Mouse (Mus musculus): ENCODE results near the gene Src.
A peak's percentile ranks its signal among the peaks of the same experiment; 100 is the strongest.

Gene Src

DNA sequence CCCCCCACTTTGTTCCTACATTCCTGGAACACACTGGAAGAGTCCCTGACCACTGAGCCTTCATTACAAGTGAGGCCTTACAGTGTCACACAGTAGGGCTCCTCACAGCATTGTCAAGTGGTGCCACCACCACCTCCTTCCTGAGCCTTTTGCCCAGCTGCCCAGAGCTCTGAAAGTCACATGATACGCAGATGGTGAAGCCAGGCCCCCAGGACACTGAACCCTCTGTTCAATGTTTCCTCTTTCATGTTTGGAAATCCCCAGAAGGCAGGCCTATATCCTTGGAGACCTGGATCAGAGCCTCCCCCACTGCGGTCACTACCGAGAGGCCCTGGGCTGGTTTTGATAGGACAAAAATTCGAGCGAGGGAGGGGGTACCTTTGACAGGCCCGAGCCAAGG, 1.0 kb upstream of the Src start:
- no peak for DNase-seq

DNA sequence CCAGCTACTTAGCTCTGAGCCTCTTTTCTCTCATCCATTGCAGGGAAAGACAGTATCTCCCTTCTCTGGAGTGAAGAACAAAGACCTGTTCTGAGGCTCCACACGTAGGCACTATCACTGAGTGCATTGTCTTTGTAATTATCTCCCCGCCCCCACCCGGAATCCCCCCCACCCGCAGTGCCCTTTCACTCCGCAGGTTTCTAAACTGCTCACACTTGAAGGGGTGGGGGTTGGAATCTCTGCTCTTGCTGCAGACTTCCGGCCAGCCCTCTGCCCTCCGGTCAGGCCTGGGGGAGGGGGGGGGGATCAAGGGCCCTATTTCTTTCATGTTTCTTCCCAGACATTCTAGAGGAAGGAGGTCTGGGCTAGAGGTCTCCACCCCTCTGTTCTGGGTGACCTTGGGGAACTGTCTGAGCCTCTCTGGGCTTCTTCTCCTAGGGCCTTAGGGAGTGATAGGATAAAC, 396 bp downstream of the Src start:
- no peak for DNase-seq

DNA sequence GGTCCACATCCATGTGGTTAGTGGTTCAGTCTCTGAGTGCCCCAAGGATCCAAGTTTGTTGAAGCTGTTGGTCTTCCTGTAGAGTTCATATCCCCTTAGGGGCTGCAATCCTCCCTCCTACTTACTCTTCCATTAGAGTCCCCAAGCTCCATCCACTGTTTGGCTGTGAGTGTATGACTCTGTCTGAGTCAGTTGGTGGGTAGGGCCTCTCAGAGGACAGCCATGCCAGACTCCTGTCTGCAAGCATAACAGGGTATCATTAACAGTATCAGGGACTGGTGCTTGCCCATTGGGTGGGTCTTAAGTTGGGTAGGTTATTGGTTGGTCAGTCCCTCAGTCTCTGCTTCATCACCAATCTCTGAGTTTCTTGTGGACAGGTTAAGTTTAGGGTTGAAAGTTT, 1.3 kb downstream of the Src start:
- DNase-seq, result no peak

DNA sequence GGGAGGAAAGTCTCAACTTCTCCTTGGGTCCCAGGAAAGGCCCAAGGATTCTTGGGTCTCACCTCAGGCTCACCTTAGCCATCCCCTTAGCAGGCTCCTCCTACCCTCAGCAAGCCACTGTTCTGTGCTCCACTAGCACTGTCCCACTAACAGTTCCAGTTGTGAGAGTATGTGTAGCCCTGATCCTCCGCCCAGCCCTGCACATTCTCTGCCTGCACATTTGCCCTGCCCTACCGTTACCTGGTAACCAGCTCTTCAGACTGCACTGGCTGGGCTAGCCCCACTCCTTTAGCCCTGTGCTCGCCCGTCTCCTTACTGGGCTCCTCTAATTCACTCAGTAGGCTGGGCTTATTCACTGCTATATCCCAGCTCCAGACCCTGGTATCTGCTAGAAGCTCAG, 2.2 kb downstream of the Src start:
- DNase-seq, result no peak

DNA sequence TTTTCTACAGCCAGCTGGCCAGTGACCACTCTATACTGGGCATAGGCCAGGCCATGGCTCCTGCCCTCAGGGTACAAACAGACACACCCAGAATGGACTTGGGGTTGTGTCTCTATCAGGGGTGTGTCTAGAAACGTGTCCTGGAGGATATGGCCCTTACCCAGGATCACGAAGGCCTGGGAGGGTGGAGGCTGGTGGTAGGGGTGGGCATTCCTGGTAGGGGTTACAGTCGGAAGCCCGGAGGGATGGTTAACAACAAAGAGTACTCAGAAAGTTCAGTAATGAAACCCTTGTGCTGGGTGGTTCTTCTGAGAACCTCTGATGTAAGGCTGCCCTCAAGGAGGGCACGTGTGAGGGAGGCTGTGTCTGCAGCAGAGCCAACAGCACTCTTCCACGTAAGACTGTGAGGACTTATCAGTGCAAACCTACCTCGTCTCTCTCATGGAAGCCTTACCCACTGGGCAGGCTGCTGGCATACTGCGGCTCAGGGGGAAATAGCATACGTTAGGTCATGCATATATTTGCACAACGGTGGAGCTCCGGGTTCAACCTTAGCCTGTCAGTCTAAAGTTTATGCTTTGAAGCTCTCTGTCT, 3.9 kb downstream of the Src start:
- no peak for DNase-seq

DNA sequence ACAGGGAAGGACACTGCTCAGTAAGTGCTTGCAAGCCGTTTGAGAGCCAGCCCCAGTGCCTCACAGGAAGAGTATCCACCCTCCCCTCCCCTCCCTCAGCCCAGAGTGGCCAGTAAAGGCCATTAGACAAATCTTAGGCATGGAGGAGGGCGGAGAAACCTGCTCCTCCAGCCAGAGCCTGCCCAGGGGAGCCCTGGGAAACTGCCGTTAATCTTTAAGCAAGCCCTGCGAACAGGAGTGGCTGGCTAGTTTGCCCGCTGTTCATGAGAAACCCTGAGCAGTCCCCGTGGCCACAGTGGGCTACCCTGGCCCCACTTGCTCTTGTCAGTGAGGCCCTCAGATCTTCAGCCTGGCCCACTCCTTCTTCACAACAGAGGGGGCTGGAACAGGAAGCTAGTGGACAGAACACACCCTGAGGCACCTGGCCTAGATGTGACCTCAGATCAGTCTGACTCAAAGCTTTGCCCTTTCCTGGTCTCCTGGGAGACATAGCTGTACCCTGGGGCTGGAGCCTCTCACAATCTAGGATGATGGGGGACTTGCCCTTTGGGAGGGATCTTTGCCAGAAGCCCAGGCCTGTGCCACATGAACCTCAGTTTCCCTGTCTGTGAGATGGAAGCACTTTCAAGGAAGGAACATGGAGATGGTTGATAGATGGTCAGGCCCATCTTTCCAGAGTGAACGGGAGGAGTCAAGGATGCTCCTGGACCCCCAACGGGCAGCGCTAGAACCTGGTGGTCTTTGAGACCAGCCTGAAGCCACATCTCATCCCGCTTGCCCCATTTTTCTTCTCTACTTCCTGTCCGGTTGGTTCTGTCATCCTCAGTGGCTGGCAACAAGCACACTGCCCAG, 4.8 kb downstream of the Src start:
- peak; percentile 92 for DNase-seq

DNA sequence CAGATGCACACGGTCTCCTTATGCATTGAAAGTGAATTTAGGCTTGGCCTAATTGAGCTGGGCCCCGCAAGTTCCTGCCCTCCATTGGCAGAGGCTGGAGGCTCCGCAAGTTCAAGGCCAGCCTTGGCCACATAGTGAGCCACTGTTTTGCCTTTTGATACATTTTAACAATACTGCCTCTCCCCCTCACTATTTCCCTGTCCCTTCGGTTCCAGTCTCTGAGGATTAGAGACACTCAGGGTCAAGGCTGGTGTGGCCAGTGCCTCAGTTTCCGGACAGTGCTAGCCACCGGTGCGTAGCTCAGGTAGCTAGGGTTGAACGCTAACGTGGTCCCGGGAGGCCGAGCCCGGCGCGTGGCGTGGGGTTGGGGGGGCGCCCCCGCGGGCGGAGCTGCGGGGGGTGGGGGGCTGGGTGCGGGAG, 5.5 kb downstream of the Src start:
- no peak for DNase-seq

DNA sequence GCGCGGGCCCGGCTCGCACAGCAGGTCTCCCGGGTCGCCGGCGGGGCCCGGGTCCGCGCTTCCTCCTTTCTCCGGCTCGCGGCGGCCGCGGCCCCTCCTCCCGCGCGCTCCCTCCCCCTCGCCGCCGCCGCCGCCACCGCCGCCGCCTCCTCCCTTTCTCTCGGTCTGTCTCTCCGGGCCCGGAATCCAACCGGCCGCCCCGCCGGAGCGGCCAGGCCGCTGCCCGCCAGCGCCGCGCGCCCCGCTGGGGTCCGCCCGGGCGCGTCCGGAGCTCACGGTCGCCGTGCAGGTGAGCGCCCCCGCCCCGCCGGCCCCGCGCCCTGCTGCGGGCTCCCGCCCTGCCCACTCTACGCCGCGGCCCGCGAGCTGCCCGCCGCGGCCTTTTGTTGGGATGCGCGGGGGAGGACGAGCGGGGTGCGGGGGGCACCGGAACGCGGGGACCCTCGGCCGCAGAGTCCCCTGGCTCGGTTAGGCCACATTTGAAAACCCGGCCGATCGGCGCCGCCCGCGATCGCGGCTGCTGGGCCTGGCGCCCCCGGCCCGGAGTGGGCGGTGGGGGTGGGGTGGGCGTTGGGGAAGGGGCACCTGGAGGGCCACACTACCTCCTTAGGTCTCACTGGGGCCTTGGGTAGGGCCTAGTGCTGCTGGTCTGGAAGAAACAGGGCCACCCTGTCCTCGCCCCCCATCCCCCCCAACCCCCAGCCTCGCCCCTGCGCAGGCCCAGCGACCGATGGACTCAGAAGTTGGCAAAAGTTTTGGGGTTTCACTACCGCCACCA, 6.1 kb downstream of the Src start:
- DNase-seq, result no peak

DNA sequence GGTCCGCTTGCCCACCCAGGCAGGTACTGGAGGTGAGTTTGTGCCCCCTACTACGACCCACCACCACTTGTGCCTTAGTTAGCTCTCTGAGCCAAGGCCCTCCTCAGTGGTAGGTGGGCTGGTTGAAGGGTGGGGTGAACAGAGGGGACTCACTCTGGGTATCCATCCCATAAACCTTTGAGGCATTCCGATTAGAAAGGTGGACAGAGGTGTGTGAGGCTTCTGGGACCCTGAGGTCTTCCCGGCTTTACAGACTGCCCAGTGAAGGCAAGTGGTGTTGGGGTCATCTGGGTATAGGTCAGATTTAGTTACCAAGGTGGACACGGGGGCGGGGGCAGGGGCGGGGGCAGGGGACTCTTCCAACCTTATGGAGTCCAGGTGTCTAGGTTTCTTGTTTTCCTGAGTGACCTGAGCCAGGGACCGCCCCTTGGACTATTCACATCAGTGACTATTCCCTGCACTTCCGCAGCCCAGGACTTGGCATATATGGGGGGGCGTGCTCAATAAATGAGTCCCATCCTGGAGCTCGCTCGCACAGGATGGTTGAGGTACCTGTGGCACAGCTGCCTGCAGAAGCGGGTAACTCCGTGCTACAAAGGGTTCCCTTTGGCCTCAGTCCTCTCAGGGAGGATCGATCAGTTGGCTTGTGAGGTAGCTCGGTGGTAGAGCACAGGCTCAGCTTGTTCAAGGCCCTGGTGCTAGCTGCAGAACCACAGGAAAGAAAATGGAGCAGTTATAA, 6.8 kb downstream of the Src start:
- peak; percentile 37 for DNase-seq

DNA sequence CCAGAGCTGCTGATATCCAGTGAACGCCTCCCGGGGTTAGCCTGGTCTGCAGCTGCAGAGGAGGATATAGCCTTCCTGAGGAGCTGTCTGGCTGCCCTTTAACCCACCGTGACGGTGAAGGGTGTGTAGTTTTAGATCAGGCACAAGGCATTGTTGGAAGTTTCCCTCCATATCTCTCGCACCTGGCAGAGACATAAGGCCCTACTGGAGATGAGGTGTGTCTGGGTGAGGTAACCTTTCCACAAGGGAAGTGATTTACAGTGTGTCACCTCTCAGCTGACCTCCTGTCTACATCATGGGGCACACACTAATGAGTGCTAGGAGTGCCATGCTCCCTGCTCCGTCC, 7.4 kb downstream of the Src start:
- DNase-seq, result no peak

DNA sequence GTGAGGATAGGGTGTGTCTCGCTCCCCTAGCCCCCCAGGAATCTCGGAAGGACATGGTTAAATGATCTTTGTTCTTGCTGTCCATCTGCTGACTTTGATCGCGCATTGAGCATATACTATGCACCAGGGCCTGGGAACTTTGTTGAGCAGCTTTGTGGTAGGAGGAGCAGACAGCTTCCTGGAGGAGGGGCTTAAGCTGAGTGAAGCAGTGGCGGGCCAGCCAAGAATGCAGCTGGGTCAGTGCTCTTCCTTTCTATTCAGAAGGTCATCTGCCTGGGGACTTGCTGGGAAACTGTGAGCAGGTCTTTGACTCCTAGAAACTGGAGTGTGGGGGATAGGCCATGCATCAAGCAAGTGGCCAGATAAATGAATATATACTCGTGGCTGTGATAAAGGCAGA, 7.9 kb downstream of the Src start:
- peak; percentile 59 for DNase-seq

DNA sequence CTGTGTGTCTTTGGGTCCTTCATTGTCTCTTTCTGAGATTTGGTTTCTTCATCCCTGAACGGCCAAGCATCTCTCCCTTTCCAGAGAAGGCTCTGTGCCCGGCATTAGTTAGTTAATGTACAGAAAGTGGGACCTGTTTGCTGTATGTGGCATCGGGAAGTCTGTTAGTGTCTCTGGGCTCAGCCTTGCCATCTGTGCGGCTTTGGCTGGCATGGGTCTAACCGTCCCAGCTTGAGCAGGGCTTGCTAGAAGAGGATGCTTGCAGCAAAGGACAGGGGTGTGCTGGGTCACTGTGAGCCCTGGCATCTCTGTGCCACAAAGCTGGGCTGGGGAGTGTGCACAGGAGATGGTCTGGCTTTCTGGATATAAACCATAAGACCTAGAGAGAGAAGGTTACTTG, 8.9 kb downstream of the Src start:
- DNase-seq, result no peak

DNA sequence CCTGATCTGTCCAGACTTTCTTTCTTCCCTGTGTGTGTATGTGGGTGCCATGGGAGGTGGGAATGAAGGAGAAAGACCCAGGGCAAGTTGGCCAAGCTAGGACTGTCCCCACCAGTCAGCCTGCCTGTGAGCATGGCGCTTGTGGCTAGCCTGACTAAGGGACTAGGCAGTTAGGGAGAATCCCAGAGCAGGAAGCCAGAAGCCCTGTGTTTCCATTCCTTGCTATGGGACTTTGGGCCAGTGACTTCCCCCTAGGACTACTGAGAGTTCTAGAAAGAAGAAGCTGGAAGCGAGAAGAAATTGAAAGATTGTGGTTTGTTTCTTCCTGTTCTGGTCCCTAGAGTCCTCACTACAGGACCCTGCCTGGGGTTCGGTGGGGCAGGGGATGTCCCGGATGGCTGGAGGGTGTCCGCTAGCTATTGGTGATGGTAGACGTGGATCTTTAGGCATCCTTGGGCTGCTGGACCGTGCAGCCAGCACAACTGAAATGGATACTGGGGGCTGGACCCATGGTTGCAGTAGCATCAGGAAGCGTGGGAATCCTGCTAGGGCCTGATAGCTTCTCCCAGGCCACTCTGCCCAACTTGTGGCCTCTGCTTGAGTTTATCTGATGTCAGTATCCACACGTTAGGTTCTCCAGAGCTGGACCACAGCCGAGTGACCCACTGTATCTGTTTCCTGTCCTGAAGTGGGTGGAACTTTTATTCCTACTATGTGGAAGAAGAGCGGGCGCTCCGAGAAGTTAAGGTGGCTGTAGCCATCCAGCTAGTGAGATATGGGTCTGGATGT, 10.3 kb downstream of the Src start:
- no peak for DNase-seq

DNA sequence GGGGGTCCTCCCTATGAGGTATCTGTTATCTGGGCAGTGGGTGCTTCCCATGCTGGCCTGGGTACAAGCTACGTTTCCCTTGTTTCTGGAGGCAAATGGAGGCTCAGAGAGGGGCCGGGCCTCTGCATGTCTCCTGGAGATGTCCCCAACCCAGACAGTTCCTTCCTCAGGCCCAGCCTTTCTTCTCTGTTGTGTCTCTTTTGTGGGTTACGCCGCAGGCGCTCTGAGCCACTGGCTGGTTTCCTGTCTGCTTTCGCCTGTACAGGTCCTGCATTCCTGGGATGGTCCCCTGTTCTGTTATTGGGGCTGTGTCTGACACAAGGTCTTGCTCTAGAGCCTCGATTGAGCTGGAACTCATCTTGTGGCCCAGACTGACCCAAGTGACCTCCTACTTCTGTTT, 11.5 kb downstream of the Src start:
- no peak for DNase-seq

DNA sequence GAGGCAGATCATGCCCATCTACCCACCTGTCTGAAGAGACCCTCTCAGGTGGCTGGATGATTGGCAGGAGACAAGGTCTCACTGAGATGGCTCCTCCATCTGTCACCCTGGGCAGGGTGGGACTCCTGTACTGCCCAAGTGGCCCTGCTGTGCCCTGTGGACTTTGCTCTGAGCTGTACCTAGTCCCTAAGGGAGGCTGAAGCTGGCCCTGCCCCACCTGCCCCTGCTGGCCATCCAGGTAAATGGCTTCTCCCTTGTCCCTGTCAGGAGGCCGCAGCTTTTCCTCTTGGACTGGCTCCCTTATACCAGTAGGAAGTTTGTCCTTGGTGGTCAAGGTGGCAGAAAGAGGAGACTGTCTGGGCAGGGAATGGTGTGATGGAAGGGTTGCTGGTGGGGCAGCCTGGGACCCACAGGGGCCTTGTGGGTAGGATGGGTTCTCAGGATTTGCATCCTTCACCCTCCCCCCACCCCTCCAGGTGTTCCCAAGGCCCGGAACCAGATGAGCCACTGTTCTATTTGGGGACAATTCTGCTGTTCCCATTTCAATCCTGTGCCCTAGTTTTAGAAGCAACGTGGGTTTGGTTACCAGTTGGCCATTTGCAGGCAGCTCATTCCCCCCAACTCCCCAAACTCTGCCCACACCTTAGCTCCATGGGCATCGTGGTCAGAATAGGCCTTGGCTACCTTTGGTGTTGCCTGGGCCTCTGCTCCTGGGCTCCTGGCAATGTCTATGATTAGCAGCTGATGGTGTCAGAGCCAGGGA, 12.6 kb downstream of the Src start:
- peak; percentile 43 for DNase-seq

DNA sequence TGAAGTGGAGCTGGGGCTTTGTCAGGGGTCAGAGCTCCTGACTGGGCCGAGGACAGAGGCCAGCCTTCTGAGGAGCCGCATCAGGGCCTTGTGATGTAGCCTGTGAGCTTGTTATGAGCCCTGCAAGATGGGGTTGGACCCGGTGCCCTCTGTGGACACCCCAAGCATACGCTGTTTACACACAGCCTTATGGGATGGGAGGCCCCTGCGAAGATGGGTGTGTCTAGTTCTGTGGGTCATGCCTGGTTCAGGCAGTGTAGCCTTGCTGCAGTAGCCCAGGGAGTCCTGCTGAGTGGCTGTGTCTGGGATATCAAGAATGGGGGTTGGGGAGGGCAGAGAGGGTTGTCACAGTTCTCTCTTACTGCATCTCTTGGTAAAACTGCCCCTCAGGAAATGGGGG, 13.7 kb downstream of the Src start:
- DNase-seq, result no peak

DNA sequence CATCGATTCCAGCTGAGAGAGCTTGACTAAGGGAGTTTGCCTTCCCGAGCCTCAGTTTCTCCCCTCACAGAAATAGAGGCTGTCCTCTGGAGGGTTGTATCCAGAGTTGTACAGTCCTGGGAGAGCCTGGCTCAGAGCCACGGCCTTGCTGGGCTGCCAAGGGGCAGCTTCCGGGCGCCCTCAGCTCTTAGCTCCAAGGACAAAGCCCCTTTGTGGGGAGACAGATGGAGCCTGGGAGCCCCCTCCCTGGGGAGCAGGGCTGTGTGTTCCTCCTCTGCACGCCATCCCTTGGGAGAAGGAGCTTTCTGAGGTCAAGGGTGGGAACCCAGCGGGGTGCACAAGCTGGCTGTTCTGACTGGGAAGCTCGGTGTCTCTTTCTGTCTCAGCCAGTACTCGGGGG, 14.2 kb downstream of the Src start:
- no peak for DNase-seq

DNA sequence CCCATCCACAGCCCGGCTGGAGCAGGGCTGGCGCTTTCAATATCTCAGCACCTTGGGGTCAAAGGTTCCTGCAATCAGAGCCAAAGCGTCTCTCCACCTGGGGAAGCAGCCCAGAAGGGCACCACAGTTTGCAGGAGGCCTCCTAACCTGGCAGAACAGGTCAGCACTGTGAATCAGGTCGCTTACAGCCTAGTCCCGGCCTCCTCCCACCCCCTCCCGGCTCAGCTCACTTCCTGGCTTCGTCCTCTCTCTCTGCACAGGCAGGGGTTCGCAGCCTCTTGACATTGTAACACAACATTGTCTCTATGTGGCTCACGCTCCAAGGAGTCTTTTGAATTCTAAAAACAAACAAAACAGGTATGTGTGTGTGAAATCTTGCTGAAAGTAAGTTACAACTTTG, 15.8 kb downstream of the Src start:
- DNase-seq, result peak; percentile 61

DNA sequence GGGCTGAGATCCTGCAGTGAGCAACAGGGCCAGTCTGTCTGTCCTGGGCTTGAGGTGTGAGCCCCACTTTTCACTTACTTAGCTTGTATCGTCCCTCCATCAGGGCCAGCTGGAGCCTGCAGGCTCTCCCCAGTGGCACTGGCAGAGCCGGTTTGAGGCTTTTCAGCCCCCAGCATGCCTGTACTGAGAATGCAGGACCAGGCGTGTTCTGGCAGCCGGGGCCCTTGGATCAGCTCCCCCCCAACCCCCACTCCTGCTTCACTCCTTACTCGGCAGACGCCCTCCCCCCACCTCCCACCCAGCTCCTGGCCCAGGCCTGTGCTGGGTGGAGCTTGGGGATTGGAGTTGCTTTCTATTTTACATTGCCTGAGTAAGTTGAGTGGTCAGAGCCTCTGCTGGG, 16.3 kb downstream of the Src start:
- DNase-seq, result peak; percentile 45

DNA sequence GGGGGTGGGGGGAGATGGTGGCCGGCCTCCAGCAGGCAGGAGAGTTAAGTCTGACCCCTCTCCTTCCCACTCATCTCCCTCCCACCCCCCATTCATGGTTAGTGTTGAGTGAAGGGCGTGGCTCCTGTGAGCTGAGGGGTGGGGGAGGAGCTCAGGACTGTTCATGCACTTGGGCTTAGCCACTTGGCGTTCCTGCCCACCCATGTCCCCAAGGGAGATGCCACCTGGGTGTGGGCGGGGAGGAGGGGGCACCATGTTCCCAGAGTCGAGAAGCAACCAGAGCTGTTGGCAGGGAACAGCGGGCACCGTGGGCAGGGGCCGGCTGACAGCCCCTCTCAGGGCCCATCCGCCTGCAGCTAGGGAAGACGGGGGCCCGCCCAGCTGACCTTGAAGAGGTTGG, 18.3 kb downstream of the Src start:
- DNase-seq, result no peak

DNA sequence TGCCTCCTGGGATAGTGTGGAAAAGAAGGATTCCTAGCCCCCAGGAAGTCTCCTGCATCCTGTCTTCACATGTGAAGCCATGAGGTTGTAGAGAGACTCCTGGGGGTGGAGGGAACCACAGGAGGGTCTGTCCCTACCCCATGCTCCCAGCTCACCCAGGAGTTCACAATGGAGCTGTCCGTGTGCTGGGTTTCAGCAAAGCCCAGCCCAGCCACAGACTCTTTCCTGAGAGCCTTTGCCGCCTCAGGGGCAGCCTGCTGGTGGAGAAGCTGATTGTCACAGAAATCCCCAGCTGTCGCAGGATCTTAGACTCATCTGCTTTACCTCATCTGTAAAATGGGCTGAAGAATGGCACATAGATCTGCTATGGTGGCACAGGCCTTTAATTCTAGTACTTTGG, 18.9 kb downstream of the Src start:
- DNase-seq, result no peak

DNA sequence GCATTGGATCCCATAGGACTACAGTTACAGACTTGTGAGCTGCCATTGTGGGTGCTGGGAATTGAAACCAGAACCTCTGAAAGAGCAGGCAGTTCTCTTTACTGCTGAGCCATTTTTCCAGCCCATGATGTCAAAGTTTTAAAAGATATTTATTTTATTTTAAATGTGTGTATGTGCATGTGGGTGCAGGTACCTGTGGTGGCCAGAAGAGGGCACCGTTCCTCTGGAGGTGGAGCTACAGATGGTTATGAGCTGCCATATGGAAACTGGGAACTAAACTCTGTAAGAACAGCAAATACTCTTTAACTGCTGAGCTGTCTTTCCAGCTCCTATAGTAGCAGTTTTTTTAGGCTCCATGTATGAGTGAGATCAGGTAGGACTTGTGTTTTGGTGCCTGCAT, 23.1 kb downstream of the Src start:
- DNase-seq, result no peak
